9 mouse cellular contexts compared by ENCODE assay signal in the genomic region with DNA sequence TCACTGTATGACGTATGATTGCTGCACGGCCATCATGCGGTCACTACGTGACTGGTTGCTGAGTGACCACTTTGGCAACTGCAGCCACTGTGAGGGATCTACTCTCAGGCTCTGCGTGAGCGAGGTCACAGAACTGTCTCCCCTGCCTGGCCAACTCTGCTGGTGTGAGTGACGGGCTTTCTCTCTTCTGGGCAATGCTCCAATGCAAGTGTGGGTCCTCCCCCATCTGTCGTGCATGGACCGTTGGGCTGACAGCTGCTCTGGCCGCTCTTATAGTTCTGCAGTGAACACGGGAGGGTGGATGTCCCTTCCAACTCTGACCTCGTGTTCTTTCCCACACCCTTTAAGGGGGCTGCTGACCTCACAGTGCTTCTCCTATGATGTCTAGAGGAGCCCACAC. TPM values are rescaled to one million over a fixed set of nuclear protein-coding genes. Genes with fewer than 3 reads are reported as not detected.
DNase-seq lines count a peak whose midpoint lies in the region; TF ChIP-seq lines count a peak whose summit lies in the region.
"Had no signal": no experiment of that assay in that cellular context is flagged by ENCODE, and none has a peak within 500 bp of the region (broad histone marks: within the 10 kb centered on the region; RNA-seq: fewer than 3 reads in every experiment).

No protein-coding gene starts in this region.

- no peaks in the 10 kb centered on the region for H3K27me3 ChIP-seq in embryonic facial prominence, embryonic 10.5 days (replicated peaks; ENCODE audit: low read depth, poor library complexity, severe bottlenecking)
- H3K27me3 ChIP-seq in liver, adult 2 months (ENCODE audit: control insufficient read depth, insufficient read depth, low read length) = no peaks in the 10 kb centered on the region

- WGBS in embryonic facial prominence, embryonic 10.5 days = 78% methylated on average over 12 of the region's 12 CpGs
- WGBS in liver, adult 2 months = 63% methylated on average over 12 of the region's 12 CpGs

- DNase-seq in gastrocnemius, postnatal 10 days = peak; percentile 48
- DNase-seq in gastrocnemius, adult 18-20 months (ENCODE audit: low spot score) = no peak
- DNase-seq in embryonic facial prominence, embryonic 10.5 days (ENCODE audit: low spot score) = no peak
- peak; percentile 84 to 88 for DNase-seq in heart, postnatal 10 days
- no peak for DNase-seq in liver, adult 2 months (ENCODE audit: extremely low read depth, low read depth, low spot score)
- peak; percentile 59 for DNase-seq in retina, embryonic 14.5 days (ENCODE audit: low spot score)
- no peak for DNase-seq in thymus, postnatal 0 days (ENCODE audit: low spot score)
- no peak for DNase-seq in spleen, postnatal 14 days (ENCODE audit: low spot score in 2 of 2)

- no peaks in the 10 kb centered on the region for H3K9me3 ChIP-seq in embryonic facial prominence, embryonic 10.5 days

- H3K9ac ChIP-seq in liver, adult 2 months (ENCODE audit: low read depth, low read length) = no peak overlapping the region

- TF ChIP-seq CTCF in liver, adult 2 months (IDR thresholded peaks at IDR 0.05; ENCODE audit: low read depth, low read length) = no peak

- H3K4me1 ChIP-seq in embryonic facial prominence, embryonic 10.5 days = peaks cover 50% of the 10 kb centered on the region
- H3K4me1 ChIP-seq in liver, adult 2 months (ENCODE audit: control insufficient read depth, insufficient read depth, low read length) = peaks cover 4% of the 10 kb centered on the region; the same call in 1 of the 2 replicates

- peak overlapping the region; percentile 36; the same call in 1 of the 2 replicates for H3K27ac ChIP-seq in embryonic facial prominence, embryonic 10.5 days (replicated peaks)
- peak overlapping the region; percentile 24; the same call in 1 of the 2 replicates for H3K27ac ChIP-seq in liver, adult 2 months (replicated peaks; ENCODE audit: insufficient read depth, low read depth, low read length)
- H3K27ac ChIP-seq: macrophage had no signal

- H3K36me3 ChIP-seq in embryonic facial prominence, embryonic 10.5 days (replicated peaks) = no peaks in the 10 kb centered on the region
- H3K36me3 ChIP-seq in liver, adult 2 months (ENCODE audit: control insufficient read depth, insufficient read depth, low read length) = no peaks in the 10 kb centered on the region

- no peak overlapping the region for H3K4me3 ChIP-seq in embryonic facial prominence, embryonic 10.5 days
- H3K4me3 ChIP-seq in liver, adult 2 months (ENCODE audit: insufficient read depth, low read depth, low read length) = no peak overlapping the region

- intact Hi-C loops in heart, postnatal 10 days (cut with DNase I) = no loop called here

- no peak for TF ChIP-seq POLR2A in liver, adult 2 months (IDR thresholded peaks at IDR 0.05; ENCODE audit: extremely low read depth, insufficient read depth, low read length)

- H3K79me2 ChIP-seq in liver, adult 2 months (ENCODE audit: control insufficient read depth, insufficient read depth, low read length) = no peaks in the 10 kb centered on the region

RNA-seq across cellular contexts. Expression of gene Egfl7, which starts 6.4 kb away (rescaled TPM):
- total RNA-seq in gastrocnemius, postnatal 10 days (2021) = 100 to 1,000 TPM; 104 to 147 TPM
- total RNA-seq in gastrocnemius, adult 18-20 months (2021) = 10 to 100 TPM; 19.6 to 34.7 TPM
- 93.2 and 96.6 TPM in 2 replicates for polyA plus RNA-seq in embryonic facial prominence, embryonic 10.5 days (2016; fragmentation: Nextera tagmentation; extraction: Ambion mirVana)
- total RNA-seq in heart, postnatal 10 days (2021) = 100 to 1,000 TPM; 325 to 346 TPM
- total RNA-seq in liver, adult 2 months (2014; rRNA removed) = 58.6 and 67.0 TPM in 2 replicates
- 60.7 and 90.0 TPM in 2 replicates for polyA plus RNA-seq in liver, adult 2 months (2012; rRNA removed)
- 43.6 and 50.0 TPM in 2 replicates for polyA plus RNA-seq in thymus, postnatal 0 days (2015; fragmentation: Nextera tagmentation; extraction: Ambion mirVana)

RNA-seq across cellular contexts. Expression of gene Gm20532, which starts 13.0 kb away (rescaled TPM):
- total RNA-seq in gastrocnemius, postnatal 10 days (2021) = under 1 TPM in 1 of 2 experiments, not detected in 1; 0.40 TPM
- total RNA-seq in gastrocnemius, adult 18-20 months (2021) = not detected
- polyA plus RNA-seq in embryonic facial prominence, embryonic 10.5 days (2016; fragmentation: Nextera tagmentation; extraction: Ambion mirVana) = not detected in 2 replicates
- total RNA-seq in heart, postnatal 10 days (2021) = under 1 TPM in 1 of 2 experiments, not detected in 1; 0.36 TPM
- not detected in 2 replicates for total RNA-seq in liver, adult 2 months (2014; rRNA removed)
- polyA plus RNA-seq in liver, adult 2 months (2012; rRNA removed) = not detected in 2 replicates
- polyA plus RNA-seq in thymus, postnatal 0 days (2015; fragmentation: Nextera tagmentation; extraction: Ambion mirVana) = not detected in 2 replicates

RNA-seq across cellular contexts. Expression of gene Agpat2, which starts 30.8 kb away (rescaled TPM):
- total RNA-seq in gastrocnemius, postnatal 10 days (2021) = 1 to 10 TPM; 9.3 to 9.4 TPM
- 1 to 10 TPM; 6.3 to 7.5 TPM for total RNA-seq in gastrocnemius, adult 18-20 months (2021)
- 12.4 and 12.9 TPM in 2 replicates for polyA plus RNA-seq in embryonic facial prominence, embryonic 10.5 days (2016; fragmentation: Nextera tagmentation; extraction: Ambion mirVana)
- total RNA-seq in heart, postnatal 10 days (2021) = 10 to 100 TPM; 53.3 to 78.7 TPM
- total RNA-seq in liver, adult 2 months (2014; rRNA removed) = 116 and 153 TPM in 2 replicates
- 421 and 511 TPM in 2 replicates for polyA plus RNA-seq in liver, adult 2 months (2012; rRNA removed)
- 14.7 and 14.9 TPM in 2 replicates for polyA plus RNA-seq in thymus, postnatal 0 days (2015; fragmentation: Nextera tagmentation; extraction: Ambion mirVana)

RNA-seq across cellular contexts. Expression of gene Fam69b, which starts 54.9 kb away (rescaled TPM):
- total RNA-seq in gastrocnemius, postnatal 10 days (2021) = 1 to 10 TPM; 2.9 to 3.4 TPM
- total RNA-seq in gastrocnemius, adult 18-20 months (2021) = 1 to 10 TPM; 1.9 TPM
- polyA plus RNA-seq in embryonic facial prominence, embryonic 10.5 days (2016; fragmentation: Nextera tagmentation; extraction: Ambion mirVana) = 39.9 and 43.8 TPM in 2 replicates
- 10 to 100 TPM; 13.8 to 16.8 TPM for total RNA-seq in heart, postnatal 10 days (2021)
- 0.09 and 0.13 TPM in 2 replicates for total RNA-seq in liver, adult 2 months (2014; rRNA removed)
- 0.41 and 0.60 TPM in 2 replicates for polyA plus RNA-seq in liver, adult 2 months (2012; rRNA removed)
- polyA plus RNA-seq in thymus, postnatal 0 days (2015; fragmentation: Nextera tagmentation; extraction: Ambion mirVana) = 11.9 and 12.2 TPM in 2 replicates
- polyA plus RNA-seq: macrophage had no signal

RNA-seq across cellular contexts. Expression of gene Notch1, which starts 56.9 kb away (rescaled TPM):
- 10 to 100 TPM; 22.5 to 33.5 TPM for total RNA-seq in gastrocnemius, postnatal 10 days (2021)
- 10 to 100 TPM in 1 of 2 experiments, 1 to 10 TPM in 1; 6.1 to 10.0 TPM for total RNA-seq in gastrocnemius, adult 18-20 months (2021)
- polyA plus RNA-seq in embryonic facial prominence, embryonic 10.5 days (2016; fragmentation: Nextera tagmentation; extraction: Ambion mirVana) = 17.1 and 20.3 TPM in 2 replicates
- total RNA-seq in heart, postnatal 10 days (2021) = 10 to 100 TPM; 54.0 to 54.3 TPM
- 6.2 and 13.8 TPM in 2 replicates for total RNA-seq in liver, adult 2 months (2014; rRNA removed)
- polyA plus RNA-seq in liver, adult 2 months (2012; rRNA removed) = 9.1 and 9.7 TPM in 2 replicates
- polyA plus RNA-seq in thymus, postnatal 0 days (2015; fragmentation: Nextera tagmentation; extraction: Ambion mirVana) = 44.3 and 54.9 TPM in 2 replicates

Comparison
In these comparisons a context has a peak if more than half of its experiments do, and no peak if none do; other contexts are left out.
1. DNase-seq: peak in gastrocnemius, postnatal 10 days (single experiment), heart, postnatal 10 days (2 of 2) and retina, embryonic 14.5 days (single experiment); none in gastrocnemius, adult 18-20 months (single experiment), embryonic facial prominence, embryonic 10.5 days (single experiment), liver, adult 2 months (single experiment), thymus, postnatal 0 days (single experiment) and spleen, postnatal 14 days (0 of 2).
2. RNA of gene Agpat2, which starts 30.8 kb away (total RNA-seq): 116 to 153 TPM in liver, adult 2 months and 53.3 to 78.7 TPM in heart, postnatal 10 days; 9.3 to 9.4 TPM in gastrocnemius, postnatal 10 days and 6.3 to 7.5 TPM in gastrocnemius, adult 18-20 months; every median in the first group is over 4 times any median in the second.